Mouse (Mus musculus) CH12.LX (cell line): ENCODE data around the gene 4930415O20Rik. TPM values are rescaled to one million over a fixed set of nuclear protein-coding genes. Genes with fewer than 3 reads are reported as not detected.

Experiments
- DNase-seq: peaks from one replicate; pipeline ENCODE4 v3.0.0-alpha.2; 2013; ENCODE audit errors: extremely low read depth
- H3K27ac ChIP-seq: 2 replicates; pipeline ENCODE4 v1.5.1; 2012; ENCODE audit warnings: low read depth, mild to moderate bottlenecking, control low read depth, moderate library complexity; ENCODE audit not compliant: insufficient read depth
- H3K27me3 ChIP-seq: replicated peaks from 2 replicates; pipeline ENCODE3; 2012; ENCODE audit warnings: inconsistent platforms
- H3K36me3 ChIP-seq, 2 experiments: replicated peaks in 1 of 2; 2 replicates each; pipeline versions ENCODE3 to v1.6.1; 2012; ENCODE audit warnings: inconsistent platforms in 1 of 2, low read length in 1 of 2, mild to moderate bottlenecking in 1 of 2, mixed read lengths in 1 of 2, moderate library complexity in 1 of 2; ENCODE audit not compliant: control insufficient read depth in 1 of 2, insufficient read depth in 1 of 2
- H3K4me1 ChIP-seq, 2 experiments: 2 replicates each; pipeline ENCODE4 v1.6.1; 2012; ENCODE audit warnings: inconsistent platforms in 1 of 2, moderate library complexity in 1 of 2; ENCODE audit not compliant: insufficient read depth in 2 of 2, control insufficient read depth in 1 of 2
- H3K4me2 ChIP-seq: 2 replicates; pipeline ENCODE4 v1.6.1; 2012; ENCODE audit warnings: low read depth, mild to moderate bottlenecking, control low read depth; ENCODE audit not compliant: poor library complexity, insufficient read depth, severe bottlenecking
- H3K4me3 ChIP-seq, 3 experiments: fragments of 150-350 bp in 1 of 3; sonication (generic) in 1 of 3; replicated peaks in 1 of 3; 2 replicates each; pipeline versions ENCODE3 to v1.5.1; 2011 to 2012; ENCODE audit warnings: low read depth in 2 of 3, low read length in 2 of 3, mild to moderate bottlenecking in 2 of 3, moderate library complexity in 2 of 3, control low read depth in 1 of 3, improper control_type of control experiment in 1 of 3, inconsistent platforms in 1 of 3, mixed read lengths in 1 of 3; ENCODE audit not compliant: poor library complexity in 1 of 3
- H3K79me2 ChIP-seq: replicated peaks from 2 replicates; pipeline ENCODE4 v1.6.1; 2012; ENCODE audit warnings: mild to moderate bottlenecking, moderate library complexity; ENCODE audit not compliant: control insufficient read depth, poor library complexity, insufficient read depth, severe bottlenecking; ENCODE audit errors: extremely low read depth
- H3K9ac ChIP-seq: 2 replicates; pipeline ENCODE4 v1.6.1; 2012; ENCODE audit warnings: low read depth, mild to moderate bottlenecking, control low read depth, moderate library complexity; ENCODE audit not compliant: insufficient read depth
- H3K9me3 ChIP-seq: replicated peaks from 2 replicates; pipeline ENCODE3; 2012; ENCODE audit warnings: low read length, inconsistent platforms, mixed read lengths
- BHLHE40 ChIP-seq: IDR thresholded peaks from 2 replicates; pipeline ENCODE4 v1.6.1; 2011; ENCODE audit warnings: mild to moderate bottlenecking, low read depth, low read length, improper control_type of control experiment
- CHD2 ChIP-seq: IDR thresholded peaks from 2 replicates; pipeline ENCODE4 v1.6.1; 2011; ENCODE audit warnings: low read length, improper control_type of control experiment
- E2F4 ChIP-seq: IDR thresholded peaks from 2 replicates; pipeline ENCODE4 v1.6.1; 2011; ENCODE audit warnings: low read depth, low read length, improper control_type of control experiment; ENCODE audit not compliant: insufficient replicate concordance
- EP300 ChIP-seq: IDR thresholded peaks from 2 replicates; pipeline ENCODE4 v1.6.1; 2011; ENCODE audit warnings: low read length, improper control_type of control experiment
- GABPA ChIP-seq: IDR thresholded peaks from 2 replicates; pipeline ENCODE4 v1.6.1; 2012; ENCODE audit warnings: low read depth, low read length, improper control_type of control experiment, inconsistent platforms; ENCODE audit not compliant: insufficient replicate concordance
- HCFC1 ChIP-seq: IDR thresholded peaks from 2 replicates; pipeline ENCODE4 v1.6.1; 2012; ENCODE audit warnings: low read depth, mild to moderate bottlenecking, inconsistent platforms, low read length, improper control_type of control experiment
- IRF4 ChIP-seq: IDR thresholded peaks from 2 replicates; pipeline ENCODE4 v1.6.1; 2014; ENCODE audit warnings: low read depth, mild to moderate bottlenecking, inconsistent platforms, low read length, improper control_type of control experiment
- JUND ChIP-seq: conservative IDR thresholded peaks from 2 replicates; pipeline ENCODE4 v1.6.1; 2011; ENCODE audit warnings: low read depth, low read length, improper control_type of control experiment
- KAT2A ChIP-seq: IDR thresholded peaks from 2 replicates; pipeline ENCODE4 v1.6.1; 2012; ENCODE audit warnings: low read length, improper control_type of control experiment, inconsistent platforms; ENCODE audit not compliant: insufficient replicate concordance
- MAX ChIP-seq: IDR thresholded peaks from 2 replicates; pipeline ENCODE4 v1.6.1; 2011; ENCODE audit warnings: low read length, improper control_type of control experiment
- MXI1 ChIP-seq: IDR thresholded peaks from 2 replicates; pipeline ENCODE4 v1.6.1; 2011; ENCODE audit warnings: mild to moderate bottlenecking, low read depth, low read length, improper control_type of control experiment
- NELFE ChIP-seq: IDR thresholded peaks from 2 replicates; pipeline ENCODE4 v1.6.1; 2011; ENCODE audit warnings: low read depth, low read length, improper control_type of control experiment
- PAX5 ChIP-seq: IDR thresholded peaks from 2 replicates; pipeline ENCODE4 v1.6.1; 2012; ENCODE audit warnings: low read length, inconsistent platforms, mixed read lengths
- POLR2AphosphoS2 ChIP-seq: IDR thresholded peaks from 2 replicates; pipeline ENCODE4 v1.6.1; 2011; ENCODE audit warnings: low read depth, low read length, improper control_type of control experiment
- RAD21 ChIP-seq: IDR thresholded peaks from 2 replicates; pipeline ENCODE4 v1.6.1; 2011; ENCODE audit warnings: low read depth, mild to moderate bottlenecking, low read length, improper control_type of control experiment, moderate library complexity
- RCOR1 ChIP-seq: conservative IDR thresholded peaks from 2 replicates; pipeline ENCODE4 v1.6.1; 2012; ENCODE audit warnings: low read depth, mild to moderate bottlenecking, inconsistent platforms, low read length, improper control_type of control experiment
- UBTF ChIP-seq: IDR thresholded peaks from 2 replicates; pipeline ENCODE4 v1.6.1; 2012; ENCODE audit warnings: low read depth, mild to moderate bottlenecking, inconsistent platforms, low read length, improper control_type of control experiment, moderate library complexity
- USF2 ChIP-seq: conservative IDR thresholded peaks from 2 replicates; pipeline ENCODE4 v1.6.1; 2011; ENCODE audit warnings: low read depth, low read length, improper control_type of control experiment
- ZNF384 ChIP-seq: IDR thresholded peaks from 2 replicates; pipeline ENCODE4 v1.6.1; 2012; ENCODE audit warnings: low read depth, low read length, improper control_type of control experiment, inconsistent platforms
- dilution Hi-C: fragments of 300-500 bp; cut with MboI; formaldehyde crosslinking; loops from 2 replicates; pipeline ENCODE4 v1.14.3; 2020; ENCODE audit warnings: low sequenced_read_pairs; ENCODE audit not compliant: extremely low pct_unique_long_range_greater_than_20kb, extremely low pct_ligation_motif_present
- in situ Hi-C: fragments of 300-500 bp; cut with MboI; formaldehyde crosslinking; loops from 3 replicates; pipeline ENCODE4 v1.14.3; 2019; ENCODE audit warnings: low sequenced_read_pairs, low pct_ligation_motif_present, low pct_unique_long_range_greater_than_20kb, mixed read lengths
- polyA plus RNA-seq: library from polyadenylated mRNA; unstranded; fragments of >175 nt; gene quantifications from 2 replicates; pipeline ENCODE4 v1.2.1, GENCODE M21; 2012; ENCODE audit warnings: low read depth; ENCODE audit not compliant: insufficient read length
- total RNA-seq, 2 experiments: library from RNA; depleted of rRNA; stranded (reverse); fragments of 300-350 nt in 1 of 2; fragments of >200 nt in 1 of 2; gene quantifications; 2 replicates each; pipeline ENCODE4 v1.2.3; 2012 to 2014

Gene 4930415O20Rik
- total and polyA plus RNA-seq, 3 experiments: not detected

- H3K27ac ChIP-seq: no peak overlapping the region
- H3K4me1 ChIP-seq: peaks cover 12 to 45% of the 10 kb centered on the region in 2 experiments
- peaks cover 96% of the 10 kb centered on the region for H3K27me3 ChIP-seq
- no peaks in the 10 kb centered on the region for H3K79me2 ChIP-seq
- dilution Hi-C loops (no loop called here), in situ Hi-C loops (loop anchor here (5.0 kb wide), 1 partner anchor 66 kb away; no protein-coding TSS in a partner anchor)
- H3K9me3 ChIP-seq: no peaks in the 10 kb centered on the region
- no peak overlapping the region for H3K4me3 ChIP-seq
- peak; percentile 70 for DNase-seq
- no peak overlapping the region for H3K9ac ChIP-seq
- no peak for TF ChIP-seq KAT2A
- no peak for TF ChIP-seq PAX5
- TF ChIP-seq IRF4: peak; percentile 13; the same call in 1 of the 2 replicates
- no peak for TF ChIP-seq E2F4
- 0 out of 2 replicates have a peak, but pooled peaks have one; percentile 47 for TF ChIP-seq MXI1
- TF ChIP-seq MAX: no peak
- TF ChIP-seq JUND: no peak
- TF ChIP-seq NELFE: no peak
- TF ChIP-seq USF2: no peak
- no peak overlapping the region for H3K4me2 ChIP-seq
- no peaks in the 10 kb centered on the region for H3K36me3 ChIP-seq
These were observed 62.1 kb downstream of the 4930415O20Rik start for GRCm38 (mm10) chr15:98632921-98633320.

GRCm38 (mm10) chr15:98633822-98634470 lies 63.1 kb downstream of the 4930415O20Rik start:
- in situ Hi-C loops: loop anchor here (5.0 kb wide), 1 partner anchor 67 kb away; no protein-coding TSS in a partner anchor
- Histone ChIP-seq H3K4me1 (peaks cover 12 to 45% of the 10 kb centered on the region in 2 experiments), H3K4me3 (peak overlapping the region; percentile 50 to 54 (median 51)), H3K9ac (peak overlapping the region; percentile 46; the same call in 1 of the 2 replicates), H3K4me2 (peak overlapping the region; percentile 94), H3K9me3 (no peaks in the 10 kb centered on the region), H3K36me3 (no peaks in the 10 kb centered on the region), H3K27me3 (peaks cover 89% of the 10 kb centered on the region), H3K79me2 (no peaks in the 10 kb centered on the region), H3K27ac (no peak overlapping the region)
- no peak for TF ChIP-seq ZNF384
- 0 out of 2 replicates have a peak, but pooled peaks have one; percentile 14 for TF ChIP-seq EP300
- TF ChIP-seq UBTF: peak; percentile 67; the same call in 1 of the 2 replicates
- dilution Hi-C loops: no loop called here
- DNase-seq: no peak

- Histone ChIP-seq H3K4me2 (peak overlapping the region; percentile 94), H3K9me3 (no peaks in the 10 kb centered on the region), H3K27ac (no peak overlapping the region), H3K79me2 (no peaks in the 10 kb centered on the region), H3K9ac (peak overlapping the region; percentile 46), H3K36me3 (no peaks in the 10 kb centered on the region), H3K4me3 (peak overlapping the region; percentile 50 to 54 (median 51)), H3K27me3 (peaks cover 86% of the 10 kb centered on the region), H3K4me1 (peaks cover 12 to 49% of the 10 kb centered on the region in 2 experiments)
- dilution Hi-C loops (no loop called here), in situ Hi-C loops (loop anchor here (5.0 kb wide), 1 partner anchor 67 kb away; no protein-coding TSS in a partner anchor)
- peak; percentile 37 for DNase-seq
- TF ChIP-seq BHLHE40 (no peak), HCFC1 (no peak; the same call in 1 of the 2 replicates), POLR2AphosphoS2 (no peak), E2F4 (no peak), RAD21 (no peak), CHD2 (no peak; the same call in 1 of the 2 replicates), RCOR1 (no peak), GABPA (no peak)
These were observed 63.8 kb downstream of the 4930415O20Rik start for GRCm38 (mm10) chr15:98634541-98635081.
